Mouse (Mus musculus): ENCODE data around the gene Scgb2b15. TPM values are rescaled to one million over a fixed set of nuclear protein-coding genes. Genes with fewer than 3 reads are reported as not detected.

Gene Scgb2b15
- not detected for polyA plus RNA-seq (2017; shearing (Covaris generic))

GRCm38 (mm10) chr7:32829562-32829961 is at the start of gene Scgb2b15:
Gene Scgb2b15 (minus strand): TSS chr7:32829662.

GRCm38 (mm10) chr7:32836254-32836653 is 6.8 kb upstream of the Scgb2b15 start, which contains the start of gene Scgb1b15:
Gene Scgb1b15 (plus strand): TSS chr7:32836554.

Other genes starting within 250 kb of the Scgb2b15 start
- gene Scgb1b15, start 6.9 kb upstream of the Scgb2b15 start, polyA plus RNA-seq (2017; shearing (Covaris generic)), result not detected
- not detected for gene Scgb2b17, start 226.9 kb upstream of the Scgb2b15 start, polyA plus RNA-seq (2017; shearing (Covaris generic))
- gene Scgb1b17, start 233.8 kb upstream of the Scgb2b15 start, polyA plus RNA-seq (2017; shearing (Covaris generic)), result not detected